Mouse (Mus musculus): Measurements from ENCODE around the gene Cfap97d1.

Cfap97d1 gene

DNA sequence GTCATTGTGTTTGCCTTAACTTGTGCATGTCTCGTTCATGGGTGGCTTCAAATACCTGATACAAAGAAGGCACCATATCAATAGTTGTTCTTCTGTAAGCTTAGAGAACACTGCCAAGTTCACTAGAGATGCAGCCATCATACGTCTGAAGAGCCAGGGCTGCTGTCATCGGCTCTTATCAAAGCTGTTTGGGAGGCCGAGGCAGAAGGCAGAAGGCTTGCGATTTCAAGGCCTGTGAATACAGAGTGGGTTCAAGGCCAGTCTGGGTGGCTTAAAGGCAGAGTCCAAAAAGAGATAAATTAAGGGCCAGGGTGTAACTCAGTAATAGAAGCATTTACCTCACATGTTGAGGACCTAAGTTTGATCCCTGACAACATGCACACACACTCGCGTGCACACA is 52.3 kb downstream of the Cfap97d1 start:
- DNase-seq (ENCODE audit: low read depth): no peak

DNA sequence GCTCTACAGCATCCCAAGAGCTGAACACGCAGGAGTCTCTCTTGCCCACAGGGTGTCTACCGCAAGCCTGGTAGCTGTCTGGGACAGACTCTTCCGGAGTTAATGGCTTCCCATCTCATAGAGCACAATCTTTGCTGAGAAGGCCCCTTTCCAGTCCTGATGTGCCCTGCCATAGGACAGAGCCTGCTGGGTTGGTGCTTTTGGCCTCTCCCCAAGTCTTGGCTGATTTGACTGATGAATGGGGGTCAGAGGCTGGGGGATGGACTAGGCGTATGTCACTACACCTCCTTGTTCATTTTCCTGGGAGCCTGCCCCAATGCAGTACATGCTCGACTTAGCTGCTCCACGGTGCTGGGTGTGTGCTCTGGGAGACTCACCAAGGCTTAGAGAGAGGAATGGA is 53.7 kb downstream of the Cfap97d1 start:
- no peak for DNase-seq (ENCODE audit: low read depth)

DNA sequence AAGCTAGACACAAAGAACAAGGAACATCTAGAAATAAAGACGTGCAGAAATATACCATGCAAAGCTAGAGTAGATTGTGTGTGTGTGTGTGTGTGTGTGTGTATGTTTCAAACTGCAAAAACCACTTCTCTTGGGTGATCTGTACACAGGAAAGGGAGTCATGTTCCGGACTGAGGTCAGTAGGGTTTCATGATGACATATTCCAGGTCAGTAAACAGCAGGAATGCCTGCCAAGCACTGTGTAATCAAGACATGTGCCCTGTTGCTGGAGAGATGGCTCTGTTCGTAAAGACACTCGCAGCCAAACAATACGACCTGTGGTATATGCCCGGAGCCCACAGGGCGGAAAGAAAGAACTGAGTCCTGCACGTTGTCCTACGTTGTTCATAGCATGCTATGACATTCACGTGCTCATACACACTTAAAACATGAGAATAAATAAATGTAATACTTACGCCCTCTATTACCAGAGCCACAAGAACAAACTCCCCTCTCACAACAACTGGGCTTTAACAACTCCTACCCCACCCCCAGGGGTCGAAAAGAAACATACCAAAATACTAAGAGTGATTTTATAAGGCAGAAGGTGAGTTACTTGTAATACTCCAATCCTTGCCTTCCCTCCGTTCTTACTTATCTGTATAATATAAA is 55.5 kb downstream of the Cfap97d1 start:
- DNase-seq (ENCODE audit: low read depth): no peak

DNA sequence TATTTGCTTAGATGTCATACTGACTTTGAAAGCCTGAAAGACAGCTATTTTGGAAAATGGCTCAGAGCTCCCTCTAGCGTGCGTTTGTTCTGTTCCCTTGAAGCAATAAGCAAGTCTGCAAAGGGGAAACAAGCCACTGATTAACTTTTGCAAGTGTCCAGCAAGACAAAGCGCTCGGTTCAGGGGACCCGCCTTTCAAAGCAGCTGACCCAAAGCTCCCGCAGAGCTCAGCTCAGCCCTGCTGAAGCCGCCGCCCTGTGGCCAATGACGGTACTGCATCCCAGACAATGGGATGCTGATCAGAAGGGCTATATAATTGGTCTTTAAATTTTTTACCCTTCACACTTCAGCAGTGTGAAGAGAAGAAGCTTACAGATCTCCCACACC is 56.1 kb downstream of the Cfap97d1 start:
- DNase-seq (ENCODE audit: low read depth): peak; percentile 73

DNA sequence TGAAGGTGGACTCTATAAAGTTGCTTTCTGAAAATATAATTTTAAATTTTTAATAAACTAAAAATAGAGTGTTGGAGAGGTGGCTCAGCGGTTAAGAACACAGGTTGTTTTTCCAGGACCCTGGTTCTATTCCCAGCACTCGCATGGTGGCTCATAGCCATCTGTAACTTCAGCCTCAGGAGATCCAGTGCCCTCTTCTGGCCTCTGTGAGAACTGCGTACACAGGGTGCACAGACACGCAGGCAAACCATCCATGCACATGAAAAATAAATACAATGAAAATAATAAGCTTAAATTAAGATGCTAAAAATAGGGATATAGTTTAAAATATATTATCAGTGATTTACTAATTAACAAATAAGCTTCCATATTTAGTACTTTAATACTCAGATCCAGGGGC is 56.6 kb downstream of the Cfap97d1 start:
- no peak for DNase-seq (ENCODE audit: low read depth)

DNA sequence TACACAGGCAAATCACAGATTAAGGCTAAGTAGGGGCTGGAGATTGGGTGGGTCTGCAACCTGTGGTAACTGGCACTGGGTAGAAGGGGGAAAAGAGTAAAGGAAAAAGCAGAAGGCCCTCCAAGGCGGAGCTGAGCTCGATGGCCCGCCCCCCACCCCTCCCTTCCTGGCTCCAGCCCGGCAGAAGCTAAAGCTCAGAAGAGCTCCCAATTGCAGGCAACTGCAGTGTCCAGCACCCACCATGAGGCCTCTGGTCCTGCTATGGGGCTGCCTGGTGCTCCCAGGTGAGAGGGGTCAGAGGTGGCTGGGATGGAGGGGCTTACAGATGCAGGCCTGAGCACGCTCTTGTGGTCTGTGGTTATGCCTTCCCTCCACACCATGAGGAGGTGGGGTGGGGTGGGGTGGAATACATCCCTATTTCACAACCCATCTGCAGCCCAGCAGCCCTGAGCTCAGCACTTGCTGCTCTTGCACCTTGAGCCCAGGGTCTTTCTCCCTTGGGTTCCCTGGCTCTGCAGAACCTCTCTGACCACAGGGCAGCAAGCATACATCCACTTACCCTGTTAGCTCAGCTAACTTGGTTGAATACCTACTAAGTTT is 57.4 kb downstream of the Cfap97d1 start, which contains the start of gene Cd300lg:
TSS of gene Cd300lg (plus strand) at position 160 of the 600 bp plus-strand sequence.
- no peak for DNase-seq (ENCODE audit: low read depth)

All from fibroblast of lung, adult 2 months (primary cell).